Mouse (Mus musculus) erythroblast, embryonic 14.5 days (primary cell): ENCODE data around the gene Ctdnep1. TPM values are rescaled to one million over a fixed set of nuclear protein-coding genes. Genes with fewer than 3 reads are reported as not detected.
"Not testable (repeated sequence)": the region's sequence is repeated elsewhere in the genome, so short reads cannot be mapped to it uniquely, and the experiment has no call there.

ENCODE experiments used
- H3K27me3 ChIP-seq: 2 replicates; pipeline ENCODE4 v1.6.1; 2012; ENCODE audit warnings: inconsistent platforms; ENCODE audit not compliant: control insufficient read depth
- H3K36me3 ChIP-seq: 2 replicates; pipeline ENCODE4 v1.6.1; 2012; ENCODE audit warnings: mild to moderate bottlenecking, inconsistent platforms; ENCODE audit not compliant: control insufficient read depth
- H3K4me1 ChIP-seq: 2 replicates; pipeline ENCODE4 v1.6.1; 2012; ENCODE audit warnings: inconsistent platforms; ENCODE audit not compliant: control insufficient read depth
- H3K4me3 ChIP-seq: replicated peaks from 2 replicates; pipeline ENCODE3; 2012; ENCODE audit warnings: moderate library complexity, mild to moderate bottlenecking, inconsistent platforms
- H3K9me3 ChIP-seq: 2 replicates; pipeline ENCODE4 v1.6.1; 2012; ENCODE audit warnings: low read length, inconsistent platforms, mixed read lengths; ENCODE audit not compliant: control insufficient read depth
- GATA1 ChIP-seq: IDR thresholded peaks from 2 replicates; pipeline ENCODE4 v1.6.1; 2012; ENCODE audit warnings: low read length, inconsistent platforms, mixed read lengths
- TAL1 ChIP-seq: IDR thresholded peaks from 3 replicates; pipeline ENCODE4 v1.6.1; 2012; ENCODE audit warnings: low read length, inconsistent platforms, mixed read lengths
- polyA plus RNA-seq: library from polyadenylated mRNA; stranded (reverse); fragments of >175 nt; gene quantifications from 2 replicates; pipeline ENCODE4 v1.2.3, GENCODE M21; 2012

Ctdnep1 gene
- polyA plus RNA-seq, 1 experiment: 23.2 TPM

GRCm38 (mm10) chr11:69947337-69948065 is 33.5 kb upstream of the Ctdnep1 start:
- H3K27me3 ChIP-seq: peaks cover 40% of the 10 kb centered on the region
- peak overlapping the region; percentile 86 for H3K4me3 ChIP-seq
- no peak for TF ChIP-seq TAL1
- TF ChIP-seq GATA1: no peak
- H3K9me3 ChIP-seq: no peaks in the 10 kb centered on the region; the same call in 1 of the 2 replicates
- H3K4me1 ChIP-seq: peaks cover 65% of the 10 kb centered on the region
- H3K36me3 ChIP-seq: peaks cover 51% of the 10 kb centered on the region

- Histone ChIP-seq H3K36me3 (peaks cover 44% of the 10 kb centered on the region), H3K9me3 (no peaks in the 10 kb centered on the region), H3K4me3 (peak within 1 kb of the TSS; percentile 86), H3K4me1 (peaks cover 59% of the 10 kb centered on the region), H3K27me3 (peaks cover 41% of the 10 kb centered on the region)
- TF ChIP-seq TAL1 (no peak), GATA1 (no peak)
Observed at GRCm38 (mm10) chr11:69948066-69948762, 32.7 kb upstream of the Ctdnep1 start, which contains the start of gene Slc2a4. Gene Slc2a4 (minus strand): TSS chr11:69948188.

GRCm38 (mm10) chr11:69948763-69949150 is 32.2 kb upstream of the Ctdnep1 start:
- H3K4me1 ChIP-seq: peaks cover 58% of the 10 kb centered on the region
- TF ChIP-seq TAL1 (no peak), GATA1 (no peak)

GRCm38 (mm10) chr11:69950807-69951459 is 30.0 kb upstream of the Ctdnep1 start:
- Histone ChIP-seq H3K9me3 (no peaks in the 10 kb centered on the region), H3K27me3 (peaks cover 47% of the 10 kb centered on the region), H3K4me1 (peaks cover 36% of the 10 kb centered on the region), H3K36me3 (peaks cover 17% of the 10 kb centered on the region), H3K4me3 (no peak overlapping the region)
- no peak for TF ChIP-seq TAL1
- no peak for TF ChIP-seq GATA1

More at GRCm38 (mm10) chr11:69948763-69949150, 32.2 kb upstream of the Ctdnep1 start:
- Histone ChIP-seq H3K4me3 (peak overlapping the region; percentile 86), H3K27me3 (peaks cover 43% of the 10 kb centered on the region), H3K9me3 (no peaks in the 10 kb centered on the region), H3K36me3 (peaks cover 38% of the 10 kb centered on the region)

- no peak overlapping the region for H3K4me3 ChIP-seq
- TF ChIP-seq GATA1: no peak
- TF ChIP-seq TAL1: no peak
- peaks cover 23% of the 10 kb centered on the region for H3K4me1 ChIP-seq
- H3K9me3 ChIP-seq: no peaks in the 10 kb centered on the region
- H3K27me3 ChIP-seq: peaks cover 60% of the 10 kb centered on the region
- H3K36me3 ChIP-seq: peaks cover 3% of the 10 kb centered on the region
Observed at GRCm38 (mm10) chr11:69952274-69952673, 28.7 kb upstream of the Ctdnep1 start.

GRCm38 (mm10) chr11:69953267-69953915 is 27.6 kb upstream of the Ctdnep1 start:
- no peak overlapping the region for H3K4me3 ChIP-seq
- no peaks in the 10 kb centered on the region for H3K36me3 ChIP-seq
- H3K9me3 ChIP-seq: no peaks in the 10 kb centered on the region
- H3K27me3 ChIP-seq: peaks cover 68% of the 10 kb centered on the region
- no peak for TF ChIP-seq GATA1
- TF ChIP-seq TAL1: no peak
- H3K4me1 ChIP-seq: peaks cover 18% of the 10 kb centered on the region

GRCm38 (mm10) chr11:69955618-69956017 is 25.3 kb upstream of the Ctdnep1 start:
- H3K27me3 ChIP-seq: peaks cover 79% of the 10 kb centered on the region
- not testable (repeated sequence) for H3K4me1 ChIP-seq, H3K4me3 ChIP-seq, H3K36me3 ChIP-seq, H3K9me3 ChIP-seq

- Histone ChIP-seq H3K36me3 (no peaks in the 10 kb centered on the region), H3K9me3 (0 out of 2 replicates have a peak, but pooled peaks cover 2% of the 10 kb centered on the region), H3K4me1 (peaks cover 4% of the 10 kb centered on the region), H3K27me3 (peaks cover 79% of the 10 kb centered on the region), H3K4me3 (no peak overlapping the region)
- TF ChIP-seq GATA1: no peak
- TF ChIP-seq TAL1: no peak
Observed at GRCm38 (mm10) chr11:69956218-69956617, 24.7 kb upstream of the Ctdnep1 start.
